Mouse (Mus musculus): ENCODE data around the gene Creld1. TPM values are rescaled to one million over a fixed set of nuclear protein-coding genes. Genes with fewer than 3 reads are reported as not detected.

Gene Creld1
- total RNA-seq (2015; ENCODE audit: low replicate concordance) (not detected in 2 replicates), total RNA-seq (2017; ENCODE audit: low replicate concordance) (2.7 TPM in 1 of 2 replicates, not detected in the other)

DNA sequence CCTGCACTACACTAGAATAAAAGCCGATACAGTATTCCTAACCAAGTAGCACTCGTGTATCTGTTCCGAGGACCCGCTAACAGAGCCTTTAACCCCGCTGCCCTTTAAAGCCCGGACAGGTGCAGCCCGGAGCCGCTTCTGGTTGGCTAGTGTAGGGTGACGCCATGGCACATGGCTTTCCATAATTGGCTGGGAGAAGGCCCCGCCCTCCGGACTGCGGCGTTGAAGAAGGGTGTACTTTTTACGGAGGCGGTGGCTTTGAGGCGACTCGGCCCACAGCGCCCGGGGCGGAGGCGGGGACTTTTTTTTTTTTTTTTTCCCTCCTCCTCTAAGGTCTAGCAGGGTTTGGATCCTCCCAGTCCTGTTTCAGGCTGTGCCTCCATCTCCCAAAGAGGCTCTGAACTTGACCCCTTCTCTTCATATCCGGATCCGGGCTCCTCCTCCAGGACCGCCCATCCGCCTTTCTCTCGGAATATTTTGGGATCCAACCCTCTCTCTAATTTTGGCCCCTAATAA is at the start of gene Creld1:
Gene Creld1 (plus strand): TSS at position 198 of the 516 bp plus-strand sequence.
- ATAC-seq (replicated peaks; ENCODE audit: low FRiP score, poor library complexity, severe bottlenecking): peak; percentile 93

DNA sequence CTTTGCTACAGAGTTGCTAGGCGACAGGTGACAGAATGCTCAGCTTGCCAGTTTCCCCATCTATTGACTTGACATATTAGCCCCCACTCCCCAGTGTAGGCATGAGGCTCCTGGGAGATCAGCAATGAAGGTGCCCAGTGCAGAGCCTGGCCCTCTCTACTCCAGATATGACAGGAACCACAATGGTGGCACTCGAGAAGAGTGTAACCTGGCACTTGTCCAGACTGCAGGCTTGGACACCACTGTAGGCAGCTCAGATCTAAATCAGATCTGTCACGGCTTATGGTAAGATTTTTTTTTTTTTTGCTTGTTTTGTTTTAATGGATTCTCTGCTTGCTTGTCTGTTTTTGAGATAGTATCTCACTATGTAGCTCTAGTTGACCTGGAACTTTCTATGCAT is 49.4 kb upstream of the Creld1 start:
- ATAC-seq (replicated peaks; ENCODE audit: low FRiP score, poor library complexity, severe bottlenecking): no peak

DNA sequence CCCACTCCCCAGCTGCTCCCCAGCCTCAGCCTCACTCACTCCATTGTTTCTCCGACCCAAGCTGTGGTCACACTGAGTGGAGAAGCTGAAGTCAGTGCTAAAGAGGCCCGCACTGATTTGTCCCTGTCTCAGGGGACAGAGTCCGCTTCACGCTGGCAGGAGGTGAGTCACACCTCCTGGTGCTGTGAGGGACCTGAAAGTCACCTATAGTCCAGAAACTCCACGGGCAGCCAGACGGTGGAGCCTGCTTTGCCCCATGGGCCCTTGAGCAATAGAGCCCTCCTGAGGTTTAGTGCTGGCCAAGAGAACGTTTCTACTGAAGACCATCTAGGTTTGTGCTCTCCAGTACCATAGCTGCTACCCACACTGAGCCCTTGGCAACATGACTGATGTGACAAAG is 48.4 kb upstream of the Creld1 start:
- no peak; the same call in 1 of the 2 replicates for ATAC-seq (replicated peaks; ENCODE audit: low FRiP score, poor library complexity, severe bottlenecking)

DNA sequence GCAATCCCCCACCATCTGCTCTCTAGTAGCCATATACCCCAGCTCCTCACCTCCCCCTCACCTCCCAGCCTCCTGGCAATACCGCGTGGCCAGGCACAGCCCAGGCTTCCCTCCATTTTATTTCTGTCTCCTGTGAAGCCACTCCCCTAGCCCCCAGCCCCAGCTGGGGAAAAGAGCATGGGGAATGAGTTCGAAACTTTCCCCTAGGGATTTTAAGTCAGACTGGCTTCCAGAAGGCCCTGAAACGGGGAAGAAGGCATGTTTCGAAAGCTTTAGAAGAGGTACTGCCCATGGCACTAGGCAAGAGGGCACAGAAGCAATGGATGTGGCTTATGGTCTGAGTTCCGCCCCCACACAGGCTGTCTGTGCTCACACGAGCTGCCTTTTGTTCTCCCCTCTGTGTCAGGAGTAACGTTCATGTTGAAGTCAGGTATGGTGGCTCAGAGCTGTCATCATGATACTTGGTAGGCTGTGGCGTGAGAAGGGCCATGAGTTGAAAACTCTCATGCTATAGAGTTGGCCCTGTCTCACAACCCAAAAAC is 47.4 kb upstream of the Creld1 start, which contains the start of gene Cidec:
Gene Cidec (minus strand): TSS at position 97 of the 542 bp plus-strand sequence.
- ATAC-seq (replicated peaks; ENCODE audit: low FRiP score, poor library complexity, severe bottlenecking): no peak

DNA sequence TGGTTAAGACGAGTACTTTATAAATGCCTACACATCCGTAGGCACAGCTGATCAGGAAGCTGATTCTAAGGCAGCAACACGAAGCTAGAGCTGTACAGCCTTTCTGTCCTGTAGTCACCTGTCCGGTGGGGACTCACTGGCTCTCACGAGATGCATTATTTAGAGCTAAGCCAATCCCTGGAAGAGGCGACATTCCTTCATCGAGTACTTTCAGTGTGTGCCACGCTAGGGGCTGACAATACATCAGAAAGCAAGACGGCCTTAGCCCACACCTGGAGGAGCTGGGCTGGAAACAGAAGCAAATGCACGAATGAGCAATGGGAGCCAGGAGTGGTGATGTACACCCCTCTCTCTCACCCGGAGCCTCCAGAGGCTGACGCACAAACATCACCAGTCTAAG is 46.0 kb upstream of the Creld1 start:
- no peak for ATAC-seq (replicated peaks; ENCODE audit: low FRiP score, poor library complexity, severe bottlenecking)

DNA sequence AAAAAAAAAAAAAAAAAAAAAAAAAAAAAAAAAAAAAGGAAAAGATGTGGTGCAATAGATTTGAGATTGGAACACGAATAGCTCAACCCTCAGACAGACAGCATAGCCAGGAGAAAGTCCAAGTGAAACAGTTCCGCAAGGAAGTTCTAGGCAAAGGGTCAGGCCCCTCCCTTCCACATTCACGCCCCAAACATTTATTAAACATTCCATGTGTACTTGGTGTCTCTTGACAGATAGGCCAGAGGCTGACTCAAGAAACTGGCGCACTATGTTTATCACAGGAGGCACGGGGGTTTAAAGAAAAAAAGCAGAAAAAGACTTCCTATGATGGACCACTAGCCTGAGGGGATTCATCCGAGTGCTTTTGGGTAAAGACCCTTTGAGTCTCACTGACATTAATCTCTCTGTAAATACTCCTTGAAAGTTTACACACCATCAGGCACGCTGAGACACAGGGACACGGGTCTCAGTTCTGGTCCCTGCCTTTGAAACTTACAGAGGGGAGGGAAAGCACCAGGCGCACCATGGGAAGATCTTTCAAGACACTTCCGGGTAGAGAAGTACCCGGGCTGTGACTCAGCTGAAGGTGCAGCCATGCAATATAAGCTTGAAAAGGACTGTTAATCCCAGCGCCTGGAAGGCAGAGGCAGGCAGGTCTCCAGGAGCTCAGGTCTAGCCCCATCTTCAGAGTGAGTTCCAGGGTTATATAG is 44.2 kb upstream of the Creld1 start:
- ATAC-seq (replicated peaks; ENCODE audit: low FRiP score, poor library complexity, severe bottlenecking): no peak

DNA sequence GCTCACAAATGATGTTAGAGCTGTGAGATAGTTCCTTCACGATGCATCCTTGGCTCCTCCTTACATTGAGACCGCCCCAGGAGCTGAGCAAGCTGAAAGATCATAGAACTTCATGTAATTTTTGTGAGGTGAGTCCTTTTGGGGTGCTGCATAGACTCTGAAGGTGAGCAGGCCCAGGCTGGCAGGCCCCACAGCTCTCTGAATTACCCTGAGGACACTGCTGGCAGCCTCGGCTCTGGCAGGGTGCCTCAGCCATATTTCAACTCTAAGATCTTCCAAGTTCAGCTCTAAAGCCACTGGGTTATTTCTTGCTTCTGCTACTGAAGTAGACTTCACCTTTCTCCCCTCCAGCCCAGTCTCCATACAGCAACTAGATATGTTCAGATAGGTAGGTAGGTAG is 42.4 kb upstream of the Creld1 start:
- ATAC-seq (replicated peaks; ENCODE audit: low FRiP score, poor library complexity, severe bottlenecking): no peak

DNA sequence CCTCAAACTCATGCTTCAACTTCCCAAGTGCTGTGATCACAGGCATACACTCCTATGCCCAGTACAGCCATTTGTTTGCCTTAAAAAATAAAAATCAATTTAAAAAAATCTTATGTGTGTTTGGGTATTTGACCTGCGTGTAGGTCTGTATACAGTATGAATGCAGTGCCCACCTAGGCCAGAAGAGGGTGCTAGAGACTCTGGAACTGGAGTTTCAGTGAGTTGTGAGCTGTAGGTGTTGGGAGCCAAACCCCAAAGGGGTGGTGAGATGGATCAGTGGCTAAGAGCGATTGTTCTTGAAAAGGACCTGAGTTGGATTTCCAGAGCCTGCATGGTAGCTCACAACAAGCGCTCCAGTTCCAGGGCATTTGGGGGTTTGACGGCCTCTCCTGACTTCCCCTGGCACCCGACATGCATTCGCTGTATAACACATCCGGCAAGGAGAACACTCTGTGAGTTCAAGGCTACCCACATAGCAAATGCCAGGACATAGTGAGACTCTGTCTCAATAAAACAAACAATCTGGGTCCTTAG is 41.9 kb upstream of the Creld1 start:
- peak; percentile 68 for ATAC-seq (replicated peaks; ENCODE audit: low FRiP score, poor library complexity, severe bottlenecking)

DNA sequence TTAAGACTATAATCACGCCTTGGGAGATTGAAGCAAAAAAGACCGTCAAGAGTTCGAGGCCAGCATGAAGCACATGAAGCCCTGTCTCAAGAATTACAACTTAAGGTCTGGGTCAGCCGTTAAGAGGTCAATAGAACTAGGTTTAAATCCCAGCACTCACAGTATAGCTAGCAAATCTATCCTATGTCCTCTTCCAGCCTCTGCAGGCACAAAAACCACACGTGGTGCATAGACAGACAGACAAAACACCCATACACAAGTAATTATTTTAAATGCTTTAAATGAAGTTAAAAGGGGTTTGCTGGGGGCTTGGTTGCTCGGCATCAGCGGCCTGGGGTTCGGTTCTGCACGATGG is 41.0 kb upstream of the Creld1 start:
- ATAC-seq (replicated peaks; ENCODE audit: low FRiP score, poor library complexity, severe bottlenecking): peak; percentile 40

DNA sequence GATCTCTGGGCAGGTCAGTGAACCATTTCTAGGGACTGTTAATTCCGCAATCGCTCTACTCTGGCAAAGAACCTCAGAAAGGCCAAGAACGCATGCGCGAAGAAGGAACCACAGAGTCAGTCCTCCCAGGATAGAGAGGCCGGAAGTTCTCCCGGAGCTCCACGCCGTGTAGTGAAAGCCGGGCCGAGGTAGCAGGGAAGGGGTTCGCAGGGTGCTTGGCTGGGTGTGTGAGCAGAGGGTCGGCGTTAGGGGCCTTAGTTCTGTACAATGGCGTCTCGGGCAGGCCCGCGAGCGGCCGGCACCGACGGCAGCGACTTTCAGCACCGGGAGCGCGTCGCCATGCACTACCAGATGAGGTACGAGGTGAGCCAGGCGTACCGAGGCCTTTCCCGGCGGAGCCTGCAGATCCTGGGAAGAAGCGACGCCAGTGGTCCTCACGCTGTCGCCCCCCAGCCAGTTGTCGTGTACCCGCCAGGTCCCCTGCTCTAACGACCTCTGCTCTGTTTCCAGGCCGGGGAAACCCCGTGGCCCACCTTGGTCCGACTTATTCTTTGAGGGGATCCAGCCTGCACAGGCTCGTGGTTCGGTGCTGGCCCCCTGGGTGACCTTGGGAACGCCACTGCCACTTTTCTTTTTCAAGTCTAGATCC is 40.5 kb upstream of the Creld1 start, which contains the start of gene Jagn1:
Gene Jagn1 (plus strand): TSS at position 128 of the 649 bp plus-strand sequence.
- ATAC-seq (replicated peaks; ENCODE audit: low FRiP score, poor library complexity, severe bottlenecking): peak; percentile 94

DNA sequence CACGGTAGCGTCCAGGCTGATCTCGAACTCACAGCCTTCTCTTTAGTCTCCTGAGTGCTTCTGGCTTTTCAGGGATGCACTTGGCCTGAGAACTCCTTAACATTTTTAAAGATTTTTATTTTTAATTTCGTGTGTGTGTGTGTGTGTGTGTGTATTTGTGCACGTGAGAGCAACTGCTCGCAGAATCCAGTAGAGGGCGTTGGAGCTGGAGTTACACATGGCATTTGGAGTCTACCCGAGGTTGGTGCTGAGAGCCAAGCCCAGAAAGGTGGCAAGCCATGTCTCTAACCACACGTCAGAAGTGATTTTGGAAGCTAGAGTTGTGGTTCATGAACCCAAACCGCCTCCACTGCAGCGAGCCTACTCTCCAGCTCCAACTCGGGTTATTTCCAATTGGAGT is 40.0 kb upstream of the Creld1 start:
- no peak for ATAC-seq (replicated peaks; ENCODE audit: low FRiP score, poor library complexity, severe bottlenecking)

DNA sequence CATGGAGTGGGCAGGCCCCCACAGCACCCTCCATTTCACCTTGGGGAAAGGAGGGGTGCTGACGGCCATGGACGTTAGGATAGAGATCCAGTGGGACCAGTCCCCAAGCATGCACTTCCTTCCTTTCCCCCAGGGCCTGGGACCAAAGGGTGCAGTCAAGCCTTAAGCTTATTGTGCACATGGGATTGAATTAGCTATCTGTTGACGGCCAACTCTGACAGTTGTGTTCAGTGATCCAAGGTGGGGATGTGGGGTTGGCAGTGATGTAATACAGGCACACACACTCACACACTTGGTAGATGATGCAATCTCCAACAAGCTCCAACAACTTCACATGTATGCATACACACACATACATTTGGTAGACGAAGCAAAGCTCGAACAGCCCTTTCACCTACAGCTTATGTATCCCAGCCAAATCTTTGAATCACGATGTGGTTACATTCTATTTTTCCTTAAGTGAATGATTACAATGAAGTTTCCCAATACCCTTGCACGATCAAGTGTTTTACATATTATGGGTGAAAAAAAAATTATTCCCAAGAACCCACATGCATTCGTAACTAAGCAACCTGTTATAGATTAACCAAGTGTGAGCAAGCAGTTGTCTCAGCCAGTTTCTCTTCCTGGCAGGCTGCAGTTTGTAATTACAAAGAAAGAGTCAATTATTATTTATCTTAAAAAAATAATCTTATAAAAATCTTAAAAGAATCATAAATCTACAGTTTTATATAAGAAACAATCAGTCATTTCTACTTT is 38.7 kb upstream of the Creld1 start:
- ATAC-seq (replicated peaks; ENCODE audit: low FRiP score, poor library complexity, severe bottlenecking): no peak

DNA sequence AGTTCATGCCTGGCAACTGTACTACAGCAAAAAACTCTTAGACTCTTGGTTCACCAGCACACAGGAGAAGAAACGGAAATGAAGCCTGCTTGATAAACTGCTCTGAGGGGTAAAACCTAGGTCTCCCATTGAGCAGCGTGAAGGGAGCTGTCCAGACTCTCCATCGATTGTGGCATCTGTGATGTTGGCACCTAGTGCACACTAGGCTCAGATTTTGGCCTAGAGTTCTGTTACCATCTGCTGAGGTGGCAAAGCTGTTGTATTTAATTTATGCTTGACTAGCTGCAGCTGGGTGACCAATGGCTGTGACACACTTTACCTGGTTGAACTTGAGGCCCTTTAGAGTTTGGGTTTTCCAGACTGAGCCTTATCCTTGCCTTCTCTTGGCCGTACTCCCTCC is 35.5 kb upstream of the Creld1 start:
- ATAC-seq (replicated peaks; ENCODE audit: low FRiP score, poor library complexity, severe bottlenecking): no peak

DNA sequence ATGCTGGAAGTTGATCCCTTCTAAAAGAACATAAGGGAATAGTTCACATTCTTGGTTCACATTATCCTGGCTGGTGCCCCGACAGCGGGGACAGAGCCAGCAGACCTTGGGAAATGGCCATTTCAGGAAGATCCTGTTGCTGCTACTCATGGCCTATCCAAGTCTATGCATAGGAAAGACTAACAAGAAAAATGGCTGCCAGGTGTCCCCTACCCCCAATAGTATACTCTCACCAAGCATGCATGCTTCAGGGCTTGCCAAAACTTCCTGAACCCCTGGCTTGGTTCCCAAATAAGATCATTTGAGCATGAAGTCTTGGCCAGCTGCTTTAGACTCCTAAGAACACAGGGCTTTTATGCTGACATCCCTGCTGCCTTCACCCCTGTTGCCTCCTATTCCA is 31.3 kb upstream of the Creld1 start:
- ATAC-seq (replicated peaks; ENCODE audit: low FRiP score, poor library complexity, severe bottlenecking): no peak

DNA sequence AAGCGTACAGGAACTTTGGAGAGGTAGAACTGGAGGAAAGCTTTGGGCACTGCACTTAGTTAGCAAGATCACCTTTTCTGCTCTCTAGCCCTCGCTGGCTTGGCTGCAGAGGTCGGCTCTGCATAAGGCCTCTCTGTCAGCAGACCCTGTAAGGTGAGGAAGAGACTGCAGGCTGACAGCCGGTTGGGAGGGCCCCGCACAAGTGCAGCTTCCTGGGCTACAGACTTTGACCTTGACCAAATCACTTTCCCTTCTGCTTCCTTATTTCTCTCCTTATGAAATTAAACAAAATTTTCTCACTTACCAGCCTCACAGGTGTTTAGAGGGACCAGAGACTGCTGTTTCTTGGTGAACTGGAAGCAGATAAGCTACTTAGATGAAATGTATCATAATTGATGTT is 28.1 kb upstream of the Creld1 start:
- no peak for ATAC-seq (replicated peaks; ENCODE audit: low FRiP score, poor library complexity, severe bottlenecking)

DNA sequence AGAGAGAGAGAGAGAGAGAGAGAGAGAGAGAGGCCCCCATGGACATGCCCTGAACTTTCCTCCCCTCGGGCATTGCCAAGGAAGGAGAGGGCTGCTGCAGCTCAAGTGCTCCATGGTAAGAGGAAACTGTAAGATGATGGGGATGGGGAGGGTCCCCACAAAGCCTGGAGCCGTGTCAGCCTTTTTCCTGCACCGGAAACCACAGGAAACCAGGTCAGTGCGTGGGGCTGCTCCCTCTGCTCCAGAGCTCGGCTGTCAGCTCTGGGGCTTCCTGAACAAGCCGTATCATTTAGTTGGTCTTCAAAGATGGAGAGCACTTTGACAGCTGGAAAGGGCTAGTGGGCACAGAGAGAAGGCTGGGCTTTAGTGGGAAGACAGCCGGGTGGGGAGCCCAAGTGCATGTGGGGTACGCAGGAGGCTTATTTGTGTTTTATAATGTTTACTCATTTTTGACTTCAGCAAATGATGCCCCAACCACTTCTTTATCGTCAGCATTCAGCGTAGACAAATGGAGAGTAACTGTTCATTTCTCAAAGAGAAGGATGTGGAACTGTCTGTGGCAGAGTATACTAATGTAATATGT is 25.1 kb upstream of the Creld1 start, which contains the start of gene Il17re:
Gene Il17re (plus strand): TSS at position 533 of the 583 bp plus-strand sequence.
- ATAC-seq (replicated peaks; ENCODE audit: low FRiP score, poor library complexity, severe bottlenecking): no peak

DNA sequence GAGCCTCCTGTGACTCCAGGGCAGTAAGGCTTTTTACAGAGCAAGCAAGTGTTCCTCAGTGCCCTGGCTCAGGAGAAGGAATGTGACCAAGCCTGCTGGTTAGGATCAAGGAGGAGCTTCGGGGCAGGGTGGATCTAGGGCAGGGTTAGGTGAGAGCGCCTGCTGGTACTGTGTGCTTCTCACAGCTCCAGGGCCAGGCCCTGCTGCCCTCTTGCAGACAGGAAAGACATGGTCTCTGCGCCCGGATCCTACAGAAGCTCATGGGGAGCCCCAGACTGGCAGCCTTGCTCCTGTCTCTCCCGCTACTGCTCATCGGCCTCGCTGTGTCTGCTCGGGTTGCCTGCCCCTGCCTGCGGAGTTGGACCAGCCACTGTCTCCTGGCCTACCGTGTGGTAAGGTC is 24.5 kb upstream of the Creld1 start:
- ATAC-seq (replicated peaks; ENCODE audit: low FRiP score, poor library complexity, severe bottlenecking): no peak

DNA sequence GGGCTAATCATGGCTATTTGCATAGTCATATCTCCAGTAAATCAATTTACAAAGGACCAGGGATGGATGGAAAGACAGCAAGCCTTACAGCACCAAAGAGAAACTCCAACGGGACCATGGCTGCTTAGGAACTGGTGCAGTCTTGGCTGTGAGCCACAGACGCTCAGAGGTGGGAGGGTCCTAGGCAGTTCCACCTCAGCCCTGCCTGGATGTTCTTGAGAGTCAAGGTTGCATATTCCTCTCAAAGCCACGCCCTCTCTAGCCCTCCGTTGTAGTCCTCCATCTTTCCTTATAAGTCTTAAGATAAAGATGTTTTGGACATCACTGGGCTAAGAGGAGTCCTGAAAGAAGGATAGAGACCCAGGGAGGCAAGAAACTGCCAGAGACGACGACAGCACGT is 19.1 kb upstream of the Creld1 start:
- no peak for ATAC-seq (replicated peaks; ENCODE audit: low FRiP score, poor library complexity, severe bottlenecking)

DNA sequence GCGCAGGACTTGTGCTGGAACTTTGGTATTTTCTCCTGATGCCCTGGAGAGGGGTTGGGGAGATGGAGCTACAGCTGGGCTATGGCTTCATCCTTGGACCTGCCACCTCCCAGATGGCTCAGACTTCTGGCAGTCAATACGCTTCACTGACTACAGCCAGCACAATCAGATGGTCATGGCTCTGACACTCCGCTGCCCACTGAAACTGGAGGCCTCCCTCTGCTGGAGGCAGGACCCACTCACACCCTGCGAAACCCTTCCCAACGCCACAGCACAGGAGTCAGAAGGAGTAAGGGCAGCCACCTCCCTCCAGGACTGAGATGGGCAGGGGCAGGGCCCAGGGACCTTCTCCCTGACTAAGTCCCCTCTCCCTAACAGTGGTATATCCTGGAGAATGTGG is 17.5 kb upstream of the Creld1 start:
- no peak for ATAC-seq (replicated peaks; ENCODE audit: low FRiP score, poor library complexity, severe bottlenecking)

DNA sequence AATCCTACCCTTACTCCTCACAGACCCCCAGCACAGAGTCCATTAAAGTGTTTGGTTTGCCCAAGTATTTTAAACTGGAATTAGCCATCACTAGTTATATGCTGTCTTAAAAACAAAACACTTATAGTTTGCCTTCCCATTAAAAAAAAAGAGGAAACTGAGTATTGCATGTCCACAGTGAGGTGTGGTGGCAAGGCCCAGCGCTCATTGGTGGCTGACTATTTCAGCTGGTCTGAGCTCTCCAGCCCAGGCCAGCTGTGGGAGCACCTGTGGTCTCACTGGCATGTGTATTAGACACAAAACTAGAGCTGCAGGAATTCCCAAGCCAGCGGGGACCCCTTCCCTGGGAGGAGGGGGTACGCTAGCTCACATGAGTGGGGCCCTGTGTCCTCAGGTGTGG is 14.6 kb upstream of the Creld1 start:
- no peak for ATAC-seq (replicated peaks; ENCODE audit: low FRiP score, poor library complexity, severe bottlenecking)

Measured in erythroblast, adult 5-6 weeks (primary cell).